Mouse (Mus musculus): ENCODE data around the gene Inhbc.

GRCm38 (mm10) chr10:127337536-127338099 lies 32.6 kb downstream of the Inhbc start:
- TF ChIP-seq CTCF (IDR thresholded peaks at IDR 0.05; ENCODE audit: borderline replicate concordance, insufficient read depth, low read length) (no peak), POLR2A (IDR thresholded peaks at IDR 0.05; ENCODE audit: low read depth, low read length) (no peak)

Measured in embryonic fibroblast, embryonic 13.5 days (primary cell).